Mouse (Mus musculus): Measurements from ENCODE around the gene Itgb4. TPM values are rescaled to one million over a fixed set of nuclear protein-coding genes. Genes with fewer than 3 reads are reported as not detected.

Itgb4 gene
- polyA plus RNA-seq, 1 experiment from 2014 or later = 0.40 TPM

DNA sequence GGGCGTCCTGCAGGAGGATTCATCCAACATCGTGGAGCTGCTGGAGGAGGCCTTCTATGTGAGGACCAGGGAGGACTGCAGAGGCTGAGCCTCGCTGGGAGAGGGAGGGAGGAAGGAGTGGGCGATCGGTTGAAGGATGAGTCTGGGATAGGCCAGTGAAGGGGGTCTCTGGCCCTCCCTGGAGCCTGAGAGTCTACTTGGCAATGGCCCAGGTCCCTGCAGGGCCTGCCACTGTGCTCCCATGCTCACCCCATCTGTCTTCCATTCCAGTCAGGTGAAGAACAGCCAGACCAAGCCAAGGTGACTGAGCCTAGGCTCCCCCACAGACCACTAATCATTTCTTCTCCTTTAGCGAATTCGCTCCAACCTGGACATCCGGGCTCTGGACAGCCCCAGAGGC lies 8.8 kb downstream of the Itgb4 start:
- Histone ChIP-seq H3K4me3 (ENCODE audit: low read depth, low read length) (no peak overlapping the region), H3K4me1 (ENCODE audit: control insufficient read depth, low read depth, low read length) (no peaks in the 10 kb centered on the region), H3K36me3 (ENCODE audit: control insufficient read depth, insufficient read depth) (no peaks in the 10 kb centered on the region), H3K27me3 (ENCODE audit: control insufficient read depth, insufficient read depth, low read depth, low read length) (no peaks in the 10 kb centered on the region; the same call in 1 of the 2 replicates), H3K9ac (ENCODE audit: low read depth, low read length) (no peak overlapping the region), H3K4me2 (ENCODE audit: low read depth, low read length) (no peak overlapping the region), H3K27ac (ENCODE audit: low read length) (no peak overlapping the region), H3K9me3 (replicated peaks; ENCODE audit: control insufficient read depth, low read length) (no peaks in the 10 kb centered on the region)
- 69% methylated on average over 8 of the region's 8 CpGs for WGBS (ENCODE audit: insufficient replicate concordance)
- ATAC-seq (ENCODE audit: low read depth) = no peak

DNA sequence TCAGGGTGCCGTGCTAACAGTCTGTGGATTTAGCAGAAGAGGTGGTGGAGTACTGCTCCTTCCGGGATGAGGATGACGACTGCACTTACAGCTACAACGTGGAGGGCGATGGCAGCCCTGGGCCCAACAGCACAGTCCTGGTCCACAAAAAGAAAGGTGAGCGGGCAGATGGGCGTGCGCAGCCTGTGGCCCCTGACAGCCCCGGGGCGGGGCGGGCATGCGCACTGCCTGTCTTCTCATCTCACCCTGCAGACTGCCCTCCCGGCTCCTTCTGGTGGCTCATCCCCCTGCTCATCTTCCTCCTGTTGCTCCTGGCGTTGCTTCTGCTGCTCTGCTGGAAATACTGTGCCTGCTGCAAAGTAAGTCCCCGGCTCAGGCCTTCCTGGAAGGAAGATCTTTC lies 15.2 kb downstream of the Itgb4 start:
- Histone ChIP-seq H3K27me3 (ENCODE audit: control insufficient read depth, insufficient read depth, low read depth, low read length) (no peaks in the 10 kb centered on the region), H3K36me3 (ENCODE audit: control insufficient read depth, insufficient read depth) (no peaks in the 10 kb centered on the region), H3K4me1 (ENCODE audit: control insufficient read depth, low read depth, low read length) (no peaks in the 10 kb centered on the region; the same call in none of the 2 replicates), H3K4me2 (ENCODE audit: low read depth, low read length) (peak overlapping the region; percentile 32; the same call in 1 of the 2 replicates), H3K27ac (ENCODE audit: low read length) (no peak overlapping the region), H3K4me3 (ENCODE audit: low read depth, low read length) (peak overlapping the region; percentile 40), H3K9me3 (replicated peaks; ENCODE audit: control insufficient read depth, low read length) (no peaks in the 10 kb centered on the region), H3K9ac (ENCODE audit: low read depth, low read length) (no peak overlapping the region)
- no peak for ATAC-seq (ENCODE audit: low read depth)
- 31% methylated on average over 15 of the region's 15 CpGs for WGBS (ENCODE audit: insufficient replicate concordance)

DNA sequence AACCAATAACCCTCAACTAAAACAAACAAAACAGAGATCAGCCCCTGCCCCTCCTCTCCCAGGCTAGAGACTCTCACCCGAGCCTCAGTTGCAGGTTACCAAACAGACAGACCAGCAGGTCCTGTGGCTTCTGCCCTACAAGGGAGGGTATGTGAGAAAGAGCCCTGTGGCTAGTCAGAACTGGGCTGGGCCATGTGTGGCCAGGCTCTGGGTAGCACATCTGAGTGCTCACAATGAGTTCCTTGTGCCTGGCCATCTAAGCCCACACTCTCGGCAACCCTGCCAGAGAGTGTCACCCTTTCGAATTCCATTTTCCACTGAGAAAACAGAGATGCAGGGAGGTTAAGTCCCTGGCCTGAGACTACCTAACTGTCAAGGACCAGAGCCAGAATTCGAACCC lies 17.6 kb downstream of the Itgb4 start:
- no peaks in the 10 kb centered on the region; the same call in none of the 2 replicates for H3K4me1 ChIP-seq (ENCODE audit: control insufficient read depth, low read depth, low read length)
- H3K9ac ChIP-seq (ENCODE audit: low read depth, low read length) = no peak overlapping the region
- H3K36me3 ChIP-seq (ENCODE audit: control insufficient read depth, insufficient read depth) = no peaks in the 10 kb centered on the region
- no peak overlapping the region for H3K4me3 ChIP-seq (ENCODE audit: low read depth, low read length)
- WGBS (ENCODE audit: insufficient replicate concordance) = 47% methylated on average over 4 of the region's 4 CpGs
- no peak overlapping the region for H3K27ac ChIP-seq (ENCODE audit: low read length)
- H3K9me3 ChIP-seq (replicated peaks; ENCODE audit: control insufficient read depth, low read length) = no peaks in the 10 kb centered on the region
- no peak overlapping the region for H3K4me2 ChIP-seq (ENCODE audit: low read depth, low read length)
- H3K27me3 ChIP-seq (ENCODE audit: control insufficient read depth, insufficient read depth, low read depth, low read length) = no peaks in the 10 kb centered on the region
- ATAC-seq (ENCODE audit: low read depth) = no peak

DNA sequence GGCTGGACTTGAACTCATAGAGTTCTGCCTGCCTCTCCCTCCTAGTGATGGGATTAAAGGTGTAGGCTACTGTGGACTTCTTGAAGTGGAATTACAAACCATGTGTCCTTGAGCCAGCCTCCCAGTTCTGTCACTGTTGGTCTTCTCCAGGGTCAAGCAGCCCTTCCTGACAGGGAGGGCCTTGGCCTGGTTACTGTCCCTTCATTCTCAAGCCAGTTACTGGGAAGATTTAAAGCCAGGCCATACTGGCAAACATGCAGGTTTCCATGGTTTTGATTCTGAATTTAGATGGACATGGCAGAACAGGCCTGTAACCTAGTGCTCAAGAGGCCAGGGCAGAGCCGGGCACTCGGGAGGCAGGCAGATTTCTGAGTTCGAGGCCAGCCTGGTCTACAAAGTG lies 20.7 kb downstream of the Itgb4 start:
- Histone ChIP-seq H3K27ac (ENCODE audit: low read length) (no peak overlapping the region), H3K9me3 (replicated peaks; ENCODE audit: control insufficient read depth, low read length) (no peaks in the 10 kb centered on the region), H3K27me3 (ENCODE audit: control insufficient read depth, insufficient read depth, low read depth, low read length) (no peaks in the 10 kb centered on the region; the same call in 1 of the 2 replicates), H3K4me1 (ENCODE audit: control insufficient read depth, low read depth, low read length) (no peaks in the 10 kb centered on the region; the same call in 1 of the 2 replicates), H3K9ac (ENCODE audit: low read depth, low read length) (no peak overlapping the region), H3K4me3 (ENCODE audit: low read depth, low read length) (no peak overlapping the region), H3K36me3 (ENCODE audit: control insufficient read depth, insufficient read depth) (no peaks in the 10 kb centered on the region), H3K4me2 (ENCODE audit: low read depth, low read length) (no peak overlapping the region)
- ATAC-seq (ENCODE audit: low read depth) = no peak
- WGBS (ENCODE audit: insufficient replicate concordance) = 81% methylated on average over 3 of the region's 3 CpGs

DNA sequence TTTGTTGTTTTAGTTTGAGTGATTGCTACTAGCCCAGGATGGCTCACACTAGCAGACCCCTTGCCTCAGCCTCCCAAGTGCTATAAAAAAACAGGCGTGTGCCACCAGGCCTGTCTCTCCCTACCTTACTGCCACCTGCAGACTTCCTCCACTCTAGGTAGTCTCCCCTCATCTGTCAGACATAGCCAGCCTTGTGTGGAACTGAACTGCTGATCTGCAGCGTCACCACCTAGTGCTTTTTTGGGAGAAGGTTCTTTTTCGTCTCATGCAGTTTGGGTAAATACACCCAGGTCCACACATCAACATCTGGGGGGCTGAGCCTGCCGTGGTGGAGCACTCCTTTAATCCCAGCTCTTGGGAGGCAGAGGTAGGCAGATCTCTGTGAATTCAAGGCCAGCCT lies 22.5 kb downstream of the Itgb4 start:
- Histone ChIP-seq H3K4me2 (ENCODE audit: low read depth, low read length) (no peak overlapping the region), H3K9ac (ENCODE audit: low read depth, low read length) (no peak overlapping the region), H3K9me3 (replicated peaks; ENCODE audit: control insufficient read depth, low read length) (no peaks in the 10 kb centered on the region), H3K4me3 (ENCODE audit: low read depth, low read length) (no peak overlapping the region), H3K27ac (ENCODE audit: low read length) (no peak overlapping the region), H3K27me3 (ENCODE audit: control insufficient read depth, insufficient read depth, low read depth, low read length) (no peaks in the 10 kb centered on the region; the same call in 1 of the 2 replicates), H3K4me1 (ENCODE audit: control insufficient read depth, low read depth, low read length) (no peaks in the 10 kb centered on the region; the same call in 1 of the 2 replicates), H3K36me3 (ENCODE audit: control insufficient read depth, insufficient read depth) (no peaks in the 10 kb centered on the region)
- WGBS (ENCODE audit: insufficient replicate concordance) = 57% methylated on average over 4 of the region's 4 CpGs
- no peak for ATAC-seq (ENCODE audit: low read depth)

DNA sequence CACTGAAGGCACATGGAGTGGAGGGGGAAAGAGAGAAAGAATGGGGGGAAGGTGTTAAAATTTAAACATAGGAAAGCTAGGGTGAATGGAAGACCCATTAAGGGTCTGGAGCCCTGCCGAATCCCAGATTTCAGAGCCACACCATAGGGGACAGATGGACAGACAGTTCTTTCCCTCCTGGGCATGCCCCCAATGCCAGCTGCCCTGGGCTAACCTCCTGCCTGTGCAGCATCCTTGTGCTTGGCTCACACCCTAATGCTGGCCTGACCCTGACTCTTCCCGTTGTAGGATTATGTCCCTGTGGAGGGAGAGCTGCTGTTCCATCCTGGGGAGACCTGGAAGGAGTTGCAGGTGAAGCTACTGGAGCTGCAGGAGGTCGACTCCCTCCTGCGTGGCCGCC lies 23.2 kb downstream of the Itgb4 start:
- Histone ChIP-seq H3K4me3 (ENCODE audit: low read depth, low read length) (no peak overlapping the region), H3K4me1 (ENCODE audit: control insufficient read depth, low read depth, low read length) (no peaks in the 10 kb centered on the region; the same call in 1 of the 2 replicates), H3K27me3 (ENCODE audit: control insufficient read depth, insufficient read depth, low read depth, low read length) (no peaks in the 10 kb centered on the region; the same call in 1 of the 2 replicates), H3K9me3 (replicated peaks; ENCODE audit: control insufficient read depth, low read length) (no peaks in the 10 kb centered on the region), H3K4me2 (ENCODE audit: low read depth, low read length) (no peak overlapping the region), H3K27ac (ENCODE audit: low read length) (no peak overlapping the region), H3K9ac (ENCODE audit: low read depth, low read length) (no peak overlapping the region), H3K36me3 (ENCODE audit: control insufficient read depth, insufficient read depth) (no peaks in the 10 kb centered on the region)
- 67% methylated on average over 5 of the region's 5 CpGs for WGBS (ENCODE audit: insufficient replicate concordance)
- no peak for ATAC-seq (ENCODE audit: low read depth)

DNA sequence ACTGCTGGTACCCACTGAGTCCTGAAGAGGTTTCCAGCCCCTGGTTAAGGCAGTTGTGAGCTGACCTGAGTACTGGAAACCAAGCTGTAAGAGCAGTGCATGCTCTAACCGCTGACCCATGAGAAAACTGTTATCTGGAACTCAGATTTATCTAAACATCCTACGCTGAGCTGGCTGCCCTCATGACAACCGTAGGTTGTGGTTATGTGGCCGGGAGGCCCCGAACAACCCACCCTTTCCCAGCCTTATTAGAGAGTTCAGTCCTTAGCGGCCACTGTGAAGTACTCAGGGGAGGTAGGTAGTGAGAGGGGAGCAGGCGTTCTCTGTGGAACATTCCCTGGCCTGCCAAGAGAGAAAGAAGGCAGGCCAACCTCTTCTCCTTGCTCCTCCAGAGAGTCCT lies 24.5 kb downstream of the Itgb4 start:
- 20% methylated on average over 7 of the region's 7 CpGs for WGBS (ENCODE audit: insufficient replicate concordance)
- peaks cover under 1% of the 10 kb centered on the region; the same call in 1 of the 2 replicates for H3K4me1 ChIP-seq (ENCODE audit: control insufficient read depth, low read depth, low read length)
- H3K9ac ChIP-seq (ENCODE audit: low read depth, low read length) = no peak overlapping the region
- no peaks in the 10 kb centered on the region for H3K9me3 ChIP-seq (replicated peaks; ENCODE audit: control insufficient read depth, low read length)
- H3K36me3 ChIP-seq (ENCODE audit: control insufficient read depth, insufficient read depth) = no peaks in the 10 kb centered on the region
- H3K27me3 ChIP-seq (ENCODE audit: control insufficient read depth, insufficient read depth, low read depth, low read length) = no peaks in the 10 kb centered on the region; the same call in 1 of the 2 replicates
- ATAC-seq (ENCODE audit: low read depth) = no peak
- H3K4me2 ChIP-seq (ENCODE audit: low read depth, low read length) = no peak overlapping the region
- H3K27ac ChIP-seq (ENCODE audit: low read length) = no peak overlapping the region
- H3K4me3 ChIP-seq (ENCODE audit: low read depth, low read length) = no peak overlapping the region

DNA sequence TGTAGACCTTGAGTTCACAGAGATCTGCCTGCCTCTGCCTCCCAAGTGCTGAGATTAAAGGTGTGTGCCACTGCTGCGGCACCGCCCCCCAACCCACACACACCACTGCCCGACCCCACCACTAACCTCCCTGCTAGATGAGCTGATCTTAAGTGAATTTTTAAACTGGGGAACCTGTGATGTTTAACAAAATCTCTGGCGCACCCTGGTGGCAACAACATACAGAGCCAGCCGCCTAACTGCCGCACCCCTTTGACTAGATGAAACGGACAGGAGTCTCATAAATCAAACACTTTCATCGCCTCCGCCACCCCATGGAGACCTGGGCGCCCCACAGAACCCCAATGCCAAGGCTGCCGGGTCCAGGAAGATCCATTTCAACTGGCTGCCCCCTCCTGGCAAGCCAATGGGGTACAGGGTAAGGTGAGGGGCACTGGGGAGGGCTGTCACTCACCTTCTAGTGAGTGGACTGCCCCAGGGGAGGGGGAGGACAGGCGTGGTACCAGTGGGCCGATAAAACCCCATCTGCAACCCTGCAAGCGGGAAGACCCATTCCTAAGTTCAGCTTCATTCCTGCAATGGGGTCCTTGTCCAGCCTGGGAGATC lies 25.1 kb downstream of the Itgb4 start:
- Histone ChIP-seq H3K4me2 (ENCODE audit: low read depth, low read length) (no peak overlapping the region), H3K27me3 (ENCODE audit: control insufficient read depth, insufficient read depth, low read depth, low read length) (no peaks in the 10 kb centered on the region; the same call in 1 of the 2 replicates), H3K9me3 (replicated peaks; ENCODE audit: control insufficient read depth, low read length) (no peaks in the 10 kb centered on the region), H3K27ac (ENCODE audit: low read length) (no peak overlapping the region), H3K36me3 (ENCODE audit: control insufficient read depth, insufficient read depth) (no peaks in the 10 kb centered on the region), H3K9ac (ENCODE audit: low read depth, low read length) (no peak overlapping the region), H3K4me1 (ENCODE audit: control insufficient read depth, low read depth, low read length) (peaks cover 7% of the 10 kb centered on the region), H3K4me3 (ENCODE audit: low read depth, low read length) (no peak overlapping the region)
- WGBS (ENCODE audit: insufficient replicate concordance) = 6% methylated on average over 14 of the region's 14 CpGs
- ATAC-seq (ENCODE audit: low read depth) = no peak

DNA sequence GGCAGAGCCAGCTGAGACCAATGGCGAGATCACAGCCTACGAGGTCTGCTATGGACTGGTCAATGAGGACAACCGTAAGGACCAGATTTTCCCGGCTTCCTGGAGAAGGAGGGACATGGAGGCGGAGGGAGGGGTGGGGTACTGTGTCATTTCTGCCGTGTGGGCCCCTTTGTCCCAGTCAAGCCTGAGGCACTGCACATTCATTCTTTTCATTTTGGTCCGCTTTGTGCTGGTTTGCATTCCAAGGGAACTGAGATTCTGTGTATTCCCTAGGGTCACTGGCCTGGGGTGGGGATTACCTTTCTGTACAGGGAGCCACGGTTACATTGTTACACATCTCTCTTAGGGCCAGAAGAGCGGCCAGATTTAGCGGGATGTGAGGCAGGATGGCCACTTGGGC lies 26.1 kb downstream of the Itgb4 start:
- WGBS (ENCODE audit: insufficient replicate concordance) = 65% methylated on average over 10 of the region's 10 CpGs
- ATAC-seq (ENCODE audit: low read depth) = no peak

More for the DNA sequence above, 26.1 kb downstream of the Itgb4 start:
- H3K36me3 ChIP-seq (ENCODE audit: control insufficient read depth, insufficient read depth) = no peaks in the 10 kb centered on the region
- H3K4me3 ChIP-seq (ENCODE audit: low read depth, low read length) = no peak overlapping the region
- H3K4me1 ChIP-seq (ENCODE audit: control insufficient read depth, low read depth, low read length) = peaks cover 16% of the 10 kb centered on the region
- no peak overlapping the region for H3K4me2 ChIP-seq (ENCODE audit: low read depth, low read length)
- no peak overlapping the region for H3K9ac ChIP-seq (ENCODE audit: low read depth, low read length)
- no peaks in the 10 kb centered on the region for H3K9me3 ChIP-seq (replicated peaks; ENCODE audit: control insufficient read depth, low read length)
- H3K27me3 ChIP-seq (ENCODE audit: control insufficient read depth, insufficient read depth, low read depth, low read length) = no peaks in the 10 kb centered on the region; the same call in 1 of the 2 replicates
- H3K27ac ChIP-seq (ENCODE audit: low read length) = no peak overlapping the region
